Mouse (Mus musculus): Measurements from ENCODE around the gene Fam240b. TPM values are rescaled to one million over a fixed set of nuclear protein-coding genes. Genes with fewer than 3 reads are reported as not detected.

Fam240b gene
- not detected in 2 replicates for polyA plus RNA-seq (2015; fragmentation: Nextera tagmentation; extraction: Ambion mirVana)

- 72% methylated on average over 6 of the region's 6 CpGs for WGBS
- Histone ChIP-seq H3K27me3 (no peaks in the 10 kb centered on the region), H3K9ac (no peak within 1 kb of the TSS), H3K4me2 (no peak within 1 kb of the TSS), H3K27ac (replicated peaks) (no peak within 1 kb of the TSS), H3K36me3 (no peaks in the 10 kb centered on the region), H3K4me3 (no peak within 1 kb of the TSS), H3K4me1 (replicated peaks) (no peaks in the 10 kb centered on the region), H3K9me3 (no peaks in the 10 kb centered on the region)
- ATAC-seq (ENCODE audit: low read depth) = no peak
Measured at GRCm38 (mm10) chr13:64497692-64498091, at the start of gene Fam240b. Gene Fam240b (minus strand): TSS chr13:64497792.

GRCm38 (mm10) chr13:64530139-64530538 lies 32.5 kb upstream of the Fam240b start:
- Histone ChIP-seq H3K27ac (replicated peaks) (no peak overlapping the region), H3K4me1 (replicated peaks) (no peaks in the 10 kb centered on the region), H3K27me3 (no peaks in the 10 kb centered on the region), H3K4me3 (no peak overlapping the region), H3K9me3 (no peaks in the 10 kb centered on the region), H3K9ac (no peak overlapping the region), H3K4me2 (no peak overlapping the region), H3K36me3 (no peaks in the 10 kb centered on the region)
- ATAC-seq (ENCODE audit: low read depth) = peak; percentile 84
- 63% methylated on average over 5 of the region's 5 CpGs for WGBS

- no peaks in the 10 kb centered on the region for H3K9me3 ChIP-seq
- no peak overlapping the region for H3K4me3 ChIP-seq
- no peak overlapping the region for H3K9ac ChIP-seq
- no peaks in the 10 kb centered on the region for H3K4me1 ChIP-seq (replicated peaks)
- H3K4me2 ChIP-seq = no peak overlapping the region
- 0 out of 2 replicates have a peak overlapping the region, but pooled peaks have one; percentile 23 for H3K27ac ChIP-seq (replicated peaks)
- 71% methylated on average over 15 of the region's 15 CpGs for WGBS
- no peaks in the 10 kb centered on the region for H3K36me3 ChIP-seq
- no peaks in the 10 kb centered on the region for H3K27me3 ChIP-seq
- ATAC-seq (ENCODE audit: low read depth) = peak; percentile 68
Measured at GRCm38 (mm10) chr13:64526515-64527285, 29.1 kb upstream of the Fam240b start.

DNA sequence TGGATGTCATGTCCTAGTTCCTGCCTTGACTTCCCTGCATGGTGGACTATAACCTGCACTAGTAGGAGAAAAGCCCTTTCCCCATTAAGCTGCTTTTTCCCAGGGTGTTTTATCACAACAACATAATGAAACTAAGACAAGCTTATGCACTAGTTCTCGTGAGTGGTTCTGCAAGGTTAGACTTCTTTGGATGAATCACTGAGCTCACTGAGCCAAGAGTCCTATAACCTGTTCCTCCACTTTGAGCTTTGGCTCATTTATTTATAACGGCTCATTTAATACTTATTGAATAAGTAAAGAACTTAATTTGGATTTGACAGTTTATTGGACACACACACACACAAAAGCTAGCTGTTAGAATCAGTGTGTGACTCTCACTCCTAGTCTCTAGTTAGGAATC lies 16.7 kb upstream of the Fam240b start:
- Histone ChIP-seq H3K4me3 (no peak overlapping the region), H3K36me3 (no peaks in the 10 kb centered on the region), H3K27me3 (no peaks in the 10 kb centered on the region), H3K9me3 (0 out of 2 replicates have a peak, but pooled peaks cover 10% of the 10 kb centered on the region), H3K27ac (replicated peaks) (no peak overlapping the region), H3K9ac (no peak overlapping the region), H3K4me2 (no peak overlapping the region), H3K4me1 (replicated peaks) (no peaks in the 10 kb centered on the region)
- ATAC-seq (ENCODE audit: low read depth) = no peak
- whole genome bisulfite sequencing = 83% methylated on average over 2 of the region's 2 CpGs

DNA sequence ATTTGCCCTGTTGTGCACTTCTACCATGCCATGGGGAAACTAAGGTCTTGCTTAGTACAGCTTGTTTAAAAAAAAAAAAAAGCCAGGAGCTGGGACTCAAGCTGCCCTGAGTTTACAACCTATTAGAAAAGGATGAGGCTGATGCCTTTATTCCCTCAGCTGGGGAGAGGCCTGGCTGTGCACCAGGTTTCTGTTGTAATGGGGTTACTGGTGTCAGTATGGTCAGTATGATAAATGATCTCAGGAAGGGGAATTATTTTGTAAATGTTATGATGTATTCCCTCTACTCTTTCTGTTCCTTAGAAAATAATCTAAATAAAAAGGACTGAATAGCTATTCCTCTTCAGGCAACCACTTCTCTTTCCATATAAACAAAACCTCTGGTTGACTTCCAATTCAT lies 14.0 kb upstream of the Fam240b start:
- H3K4me1 ChIP-seq (replicated peaks) = no peaks in the 10 kb centered on the region
- ATAC-seq (ENCODE audit: low read depth) = no peak
- H3K9ac ChIP-seq = no peak overlapping the region
- H3K27me3 ChIP-seq = no peaks in the 10 kb centered on the region
- H3K4me2 ChIP-seq = no peak overlapping the region
- H3K4me3 ChIP-seq = no peak overlapping the region
- H3K9me3 ChIP-seq = 0 out of 2 replicates have a peak, but pooled peaks cover 10% of the 10 kb centered on the region
- no peaks in the 10 kb centered on the region for H3K36me3 ChIP-seq
- no peak overlapping the region for H3K27ac ChIP-seq (replicated peaks)

DNA sequence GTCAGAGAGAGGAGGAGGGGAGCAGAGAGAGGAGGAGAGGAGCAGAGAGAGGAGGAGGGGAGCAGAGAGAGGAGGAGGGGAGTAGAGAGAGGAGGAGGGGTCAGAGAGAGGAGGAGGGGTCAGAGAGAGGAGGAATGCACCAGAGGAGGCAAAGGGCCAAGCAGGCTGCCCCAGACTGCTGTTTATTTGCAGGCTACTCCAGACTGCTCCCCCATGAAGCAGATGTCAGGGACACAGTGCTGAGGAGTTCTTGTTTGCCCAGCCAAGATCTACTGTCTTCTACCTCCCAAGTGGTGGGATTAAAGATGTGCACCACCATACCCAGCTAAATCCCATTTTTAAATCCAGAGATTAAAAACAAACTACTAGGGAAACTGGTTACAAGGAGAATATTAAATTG lies 9.8 kb upstream of the Fam240b start:
- Histone ChIP-seq H3K36me3 (no peaks in the 10 kb centered on the region), H3K27me3 (no peaks in the 10 kb centered on the region), H3K4me1 (replicated peaks) (no peaks in the 10 kb centered on the region), H3K4me3 (no peak overlapping the region), H3K9ac (no peak overlapping the region), H3K4me2 (no peak overlapping the region), H3K9me3 (0 out of 2 replicates have a peak, but pooled peaks cover 5% of the 10 kb centered on the region), H3K27ac (replicated peaks) (no peak overlapping the region)
- ATAC-seq (ENCODE audit: low read depth) = no peak

DNA sequence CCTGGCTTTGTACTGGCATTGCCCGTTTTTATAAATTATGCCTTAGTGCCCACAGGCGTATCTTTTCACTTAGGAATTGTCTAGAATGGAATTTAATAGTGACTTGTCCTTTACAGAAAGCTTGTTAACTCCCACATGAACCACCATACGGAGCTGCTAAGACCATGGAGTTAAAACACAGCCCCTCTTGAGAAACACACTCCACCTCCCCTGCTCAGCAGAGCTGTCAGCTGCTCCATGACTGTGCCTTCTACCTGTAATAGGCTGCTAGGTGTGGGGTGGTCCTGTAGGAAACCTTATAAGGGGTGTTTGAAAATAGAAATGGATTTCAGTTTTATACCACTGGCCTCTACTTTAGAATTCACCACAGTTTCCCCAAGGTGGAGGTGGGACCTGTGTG lies 5.2 kb upstream of the Fam240b start:
- Histone ChIP-seq H3K4me1 (replicated peaks) (no peaks in the 10 kb centered on the region), H3K27ac (replicated peaks) (no peak overlapping the region), H3K27me3 (no peaks in the 10 kb centered on the region), H3K4me2 (no peak overlapping the region), H3K9me3 (no peaks in the 10 kb centered on the region), H3K9ac (no peak overlapping the region), H3K4me3 (no peak overlapping the region), H3K36me3 (no peaks in the 10 kb centered on the region)
- ATAC-seq (ENCODE audit: low read depth) = no peak
- WGBS = 88% methylated on average over 3 of the region's 3 CpGs

- Histone ChIP-seq H3K9me3 (no peaks in the 10 kb centered on the region), H3K27me3 (no peaks in the 10 kb centered on the region), H3K36me3 (no peaks in the 10 kb centered on the region), H3K9ac (no peak overlapping the region), H3K4me1 (replicated peaks) (no peaks in the 10 kb centered on the region), H3K27ac (replicated peaks) (no peak overlapping the region), H3K4me3 (no peak overlapping the region), H3K4me2 (no peak overlapping the region)
- WGBS = 60% methylated on average over 5 of the region's 5 CpGs
- no peak for ATAC-seq (ENCODE audit: low read depth)
Measured at GRCm38 (mm10) chr13:64493586-64493985, 4.0 kb downstream of the Fam240b start.

GRCm38 (mm10) chr13:64489886-64490285 lies 7.7 kb downstream of the Fam240b start:
- no peak overlapping the region for H3K9ac ChIP-seq
- no peaks in the 10 kb centered on the region for H3K27me3 ChIP-seq
- no peaks in the 10 kb centered on the region for H3K9me3 ChIP-seq
- ATAC-seq (ENCODE audit: low read depth) = no peak
- no peaks in the 10 kb centered on the region for H3K4me1 ChIP-seq (replicated peaks)
- no peak overlapping the region for H3K4me3 ChIP-seq
- no peaks in the 10 kb centered on the region for H3K36me3 ChIP-seq
- no peak overlapping the region for H3K4me2 ChIP-seq
- WGBS = 77% methylated on average over 6 of the region's 6 CpGs
- H3K27ac ChIP-seq (replicated peaks) = no peak overlapping the region

DNA sequence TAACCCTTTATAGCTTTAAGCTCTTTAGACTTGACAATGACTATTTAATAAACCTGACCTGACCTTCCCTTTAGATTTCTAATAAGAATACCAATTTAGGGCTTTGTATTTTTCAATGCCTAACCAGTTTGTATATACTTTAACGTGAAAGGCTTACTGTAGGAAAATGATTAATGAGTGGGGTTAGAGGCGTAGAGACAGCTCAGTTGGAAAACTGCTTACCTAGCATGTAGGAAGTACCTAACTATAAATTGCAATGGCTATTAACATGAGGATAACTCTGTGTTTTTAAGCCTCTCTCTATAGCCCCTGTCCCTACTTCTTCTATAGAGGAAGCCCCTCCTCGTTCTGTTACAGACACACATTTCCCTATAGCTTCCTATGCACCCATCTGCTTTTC lies 17.6 kb downstream of the Fam240b start:
- no peak overlapping the region for H3K9ac ChIP-seq
- no peaks in the 10 kb centered on the region for H3K36me3 ChIP-seq
- H3K4me2 ChIP-seq = no peak overlapping the region
- WGBS = 73% methylated on average over 3 of the region's 3 CpGs
- no peak overlapping the region for H3K27ac ChIP-seq (replicated peaks)
- ATAC-seq (ENCODE audit: low read depth) = no peak
- H3K4me1 ChIP-seq (replicated peaks) = no peaks in the 10 kb centered on the region
- H3K9me3 ChIP-seq = no peaks in the 10 kb centered on the region
- H3K4me3 ChIP-seq = no peak overlapping the region
- H3K27me3 ChIP-seq = no peaks in the 10 kb centered on the region

- 33% methylated on average over 4 of the region's 4 CpGs for WGBS
- H3K4me3 ChIP-seq = no peak overlapping the region
- H3K36me3 ChIP-seq = no peaks in the 10 kb centered on the region
- peak; percentile 50; the same call in 1 of the 2 replicates for ATAC-seq (ENCODE audit: low read depth)
- no peak overlapping the region for H3K9ac ChIP-seq
- H3K9me3 ChIP-seq = no peaks in the 10 kb centered on the region
- no peaks in the 10 kb centered on the region for H3K27me3 ChIP-seq
- H3K27ac ChIP-seq (replicated peaks) = no peak overlapping the region
- no peak overlapping the region for H3K4me2 ChIP-seq
- H3K4me1 ChIP-seq (replicated peaks) = no peaks in the 10 kb centered on the region
Measured at GRCm38 (mm10) chr13:64477968-64478367, 19.6 kb downstream of the Fam240b start.

DNA sequence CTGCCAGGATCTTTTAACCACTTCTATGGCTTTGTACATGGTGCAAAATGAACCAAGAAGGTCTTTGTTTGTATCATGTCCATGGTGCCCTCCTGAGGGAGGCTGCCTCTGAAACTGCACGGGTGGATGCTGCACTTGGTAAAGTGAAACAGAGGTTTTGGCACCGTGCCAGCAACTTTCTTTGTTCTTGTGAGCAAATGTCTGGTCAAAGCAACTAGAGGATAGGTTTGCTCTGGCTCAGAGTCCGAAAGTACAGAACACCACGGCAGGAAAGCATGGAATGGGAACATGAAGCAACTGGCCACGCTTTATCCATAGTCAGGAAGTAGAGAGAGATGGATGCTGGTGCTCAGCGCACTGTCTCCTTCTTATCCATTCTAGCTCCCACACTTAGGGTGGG lies 29.7 kb downstream of the Fam240b start:
- Histone ChIP-seq H3K9ac (no peak overlapping the region), H3K4me3 (no peak overlapping the region), H3K27me3 (no peaks in the 10 kb centered on the region), H3K4me2 (no peak overlapping the region), H3K4me1 (replicated peaks) (no peaks in the 10 kb centered on the region), H3K9me3 (no peaks in the 10 kb centered on the region), H3K27ac (replicated peaks) (no peak overlapping the region), H3K36me3 (no peaks in the 10 kb centered on the region)
- no peak for ATAC-seq (ENCODE audit: low read depth)
- 70% methylated on average over 6 of the region's 6 CpGs for WGBS

DNA sequence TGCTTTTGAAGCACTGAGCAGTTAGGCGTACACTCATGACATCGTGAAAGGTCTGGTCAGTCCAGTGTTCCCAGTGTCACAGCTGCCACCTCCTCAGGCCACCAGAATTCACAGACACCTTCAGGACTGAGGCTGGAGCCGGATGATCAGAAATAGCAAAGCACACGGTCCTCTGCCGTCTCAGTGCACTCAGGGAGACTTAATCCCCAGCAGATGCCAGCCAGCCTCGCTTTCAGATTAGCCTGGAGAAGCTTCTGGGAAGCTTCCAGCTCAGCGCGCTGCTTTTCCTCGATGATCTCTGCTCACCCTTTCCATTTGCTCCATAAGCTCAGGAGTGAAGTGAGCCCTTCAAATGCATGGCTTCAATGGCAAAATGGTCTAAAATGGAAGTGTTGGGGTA lies 32.4 kb downstream of the Fam240b start:
- Histone ChIP-seq H3K4me3 (no peak overlapping the region), H3K4me2 (no peak overlapping the region), H3K36me3 (no peaks in the 10 kb centered on the region), H3K9me3 (no peaks in the 10 kb centered on the region), H3K4me1 (replicated peaks) (no peaks in the 10 kb centered on the region), H3K9ac (no peak overlapping the region), H3K27ac (replicated peaks) (no peak overlapping the region), H3K27me3 (no peaks in the 10 kb centered on the region)
- ATAC-seq (ENCODE audit: low read depth) = no peak
- 88% methylated on average over 9 of the region's 9 CpGs for WGBS

Data from neural tube, embryonic 13.5 days (tissue).